Mouse (Mus musculus) C2C12 (cell line): ENCODE data around the gene Gm20458.

Experiments used
- CTCF ChIP-seq: IDR thresholded peaks from one replicate; pipeline ENCODE4 v1.5.1; 2011; ENCODE audit not compliant: control insufficient read depth, insufficient read depth, insufficient read length
- FOSL1 ChIP-seq: IDR thresholded peaks from one replicate; pipeline ENCODE4 v1.8.0; 2011; ENCODE audit warnings: mild to moderate bottlenecking, low read length; ENCODE audit not compliant: poor library complexity, insufficient read depth, severe bottlenecking
- MYOD1 ChIP-seq: IDR thresholded peaks from one replicate; pipeline ENCODE4 v1.6.1; 2011; ENCODE audit warnings: low read depth; ENCODE audit not compliant: control insufficient read depth, insufficient read length
- MYOG ChIP-seq: IDR thresholded peaks from one replicate; pipeline ENCODE4 v1.6.1; 2011; ENCODE audit not compliant: control insufficient read depth, insufficient read length; ENCODE audit errors: extremely low read depth
- USF1 ChIP-seq: IDR thresholded peaks from one replicate; pipeline ENCODE4 v1.6.1; 2011; ENCODE audit warnings: low read depth, mild to moderate bottlenecking, control low read depth, moderate library complexity

- TF ChIP-seq CTCF (no peak), MYOD1 (no peak), USF1 (no peak), FOSL1 (no peak), MYOG (no peak)
These were observed 6.8 kb upstream of the Gm20458 start for GRCm38 (mm10) chr2:164453887-164454500.
